Mouse (Mus musculus) heart, postnatal 0 days (tissue): ENCODE results near the gene Frem3. TPM values are rescaled to one million over a fixed set of nuclear protein-coding genes. Genes with fewer than 3 reads are reported as not detected.

ENCODE experiments used
- ATAC-seq: fragments of 200-750 bp; cut with Nextera tagmentation; 2 replicates; pipeline ENCODE4 v1.8.0; 2017; ENCODE audit warnings: low read depth, moderate number of reproducible peaks, moderate library complexity; ENCODE audit not compliant: insufficient read depth
- DNase-seq: peaks from one replicate; pipeline ENCODE4 v3.0.0-alpha.2; 2016; ENCODE audit warnings: low spot score
- H3K27ac ChIP-seq: fragments of 300-500 bp; sonication (generic); 2 replicates; pipeline ENCODE4 v1.5.1; 2014; ENCODE audit warnings: low read depth, mild to moderate bottlenecking
- H3K27me3 ChIP-seq: fragments of 300-500 bp; sonication (generic); 2 replicates; pipeline ENCODE4 v1.6.1; 2014; ENCODE audit warnings: low read length, mixed read lengths; ENCODE audit not compliant: control insufficient read depth, insufficient read depth
- H3K36me3 ChIP-seq: fragments of 300-500 bp; sonication (generic); replicated peaks from 2 replicates; pipeline ENCODE4 v1.6.1; 2014; ENCODE audit warnings: low read length, mixed read lengths; ENCODE audit not compliant: control insufficient read depth, insufficient read depth
- H3K4me1 ChIP-seq: fragments of 300-500 bp; sonication (generic); 2 replicates; pipeline ENCODE4 v1.6.1; 2014; ENCODE audit warnings: antibody characterized with exemption; ENCODE audit not compliant: control insufficient read depth, insufficient read depth
- H3K4me2 ChIP-seq: fragments of 300-500 bp; sonication (generic); 2 replicates; pipeline ENCODE4 v1.6.1; 2014; ENCODE audit warnings: low read depth, mild to moderate bottlenecking, low read length, moderate library complexity
- H3K4me3 ChIP-seq: fragments of 300-500 bp; sonication (generic); 2 replicates; pipeline ENCODE4 v1.5.1; 2014; ENCODE audit warnings: low read depth, low read length
- H3K9ac ChIP-seq: fragments of 300-500 bp; sonication (generic); replicated peaks from 2 replicates; pipeline ENCODE4 v1.6.1; 2014; ENCODE audit warnings: low read depth, low read length, mixed read lengths
- H3K9me3 ChIP-seq: fragments of 300-500 bp; sonication (generic); replicated peaks from 2 replicates; pipeline ENCODE4 v1.6.1; 2016; ENCODE audit warnings: low read length; ENCODE audit not compliant: control insufficient read depth
- CTCF ChIP-seq: IDR thresholded peaks from 2 replicates; pipeline ENCODE4 v1.5.1; 2016; ENCODE audit warnings: antibody characterized with exemption, control low read depth, low read depth
- EP300 ChIP-seq: IDR thresholded peaks from 2 replicates; pipeline ENCODE4 v1.6.1; 2016; ENCODE audit warnings: antibody characterized with exemption, low read depth
- WGBS: fragments of 180-500 bp; shearing (Covaris S2); extraction: QIAGEN DNeasy Blood & Tissue Kit; methylation state at CpG from one replicate; pipeline ENCODE4 v1.1.7; 2014; 5-methylcytosine and 5-hydroxymethylcytosine counted together
- polyA plus RNA-seq: library from polyadenylated mRNA; unstranded; fragments of >200 nt; fragmentation: Nextera tagmentation; extraction: Ambion mirVana; gene quantifications from 2 replicates; pipeline ENCODE4 v1.2.1, GENCODE M21; 2015
- total RNA-seq: library from RNA; depleted of rRNA; stranded (reverse); fragments of >200 nt; gene quantifications from 2 replicates; pipeline ENCODE4 v1.2.3, GENCODE M21; 2014; ENCODE audit warnings: low replicate concordance; rRNA removed

The Frem3 gene
- total and polyA plus RNA-seq, 2 experiments from 2014 or later = 0.07 to 0.15 TPM

GRCm38 (mm10) chr8:80739932-80740331 lies 129.1 kb downstream of the Frem3 start:
- H3K27ac ChIP-seq = peak overlapping the region; percentile 99
- no peaks in the 10 kb centered on the region for H3K27me3 ChIP-seq
- no peak for TF ChIP-seq CTCF
- no peak for TF ChIP-seq EP300
- ATAC-seq = peak; percentile 10; the same call in 1 of the 2 replicates
- H3K9me3 ChIP-seq = no peaks in the 10 kb centered on the region
- peak overlapping the region; percentile 47; the same call in 1 of the 2 replicates for H3K9ac ChIP-seq
- peak overlapping the region; percentile 97 for H3K4me3 ChIP-seq
- peaks cover 9% of the 10 kb centered on the region; the same call in 1 of the 2 replicates for H3K36me3 ChIP-seq
- WGBS = 13% methylated on average over 14 of the region's 14 CpGs
- peak overlapping the region; percentile 41 for H3K4me2 ChIP-seq
- peaks cover 10% of the 10 kb centered on the region for H3K4me1 ChIP-seq
- no peak for DNase-seq

Other genes starting within 250 kb of the Frem3 start
- gene Gypa, start 117.3 kb upstream of the Frem3 start, total RNA-seq = 0.65 and 5.2 TPM in 2 replicates
- gene Gypa, start 117.3 kb upstream of the Frem3 start, polyA plus RNA-seq = 1.6 and 3.1 TPM in 2 replicates
- gene Smarca5, start 128.4 kb downstream of the Frem3 start, total RNA-seq = 10.5 and 17.0 TPM in 2 replicates
- 19.0 TPM in 2 replicates for gene Smarca5, start 128.4 kb downstream of the Frem3 start, polyA plus RNA-seq